Mouse (Mus musculus) R1 (cell line): ENCODE data around the gene Nif3l1.

Experiments
- DNase-seq: peaks from one replicate; pipeline ENCODE4 v3.0.0-alpha.2; 2018; ENCODE audit warnings: low read depth, low spot score

Nif3l1 gene

GRCm38 (mm10) chr1:58458175-58458574 lies 13.2 kb downstream of the Nif3l1 start:
- peak; percentile 79 for DNase-seq

DNA sequence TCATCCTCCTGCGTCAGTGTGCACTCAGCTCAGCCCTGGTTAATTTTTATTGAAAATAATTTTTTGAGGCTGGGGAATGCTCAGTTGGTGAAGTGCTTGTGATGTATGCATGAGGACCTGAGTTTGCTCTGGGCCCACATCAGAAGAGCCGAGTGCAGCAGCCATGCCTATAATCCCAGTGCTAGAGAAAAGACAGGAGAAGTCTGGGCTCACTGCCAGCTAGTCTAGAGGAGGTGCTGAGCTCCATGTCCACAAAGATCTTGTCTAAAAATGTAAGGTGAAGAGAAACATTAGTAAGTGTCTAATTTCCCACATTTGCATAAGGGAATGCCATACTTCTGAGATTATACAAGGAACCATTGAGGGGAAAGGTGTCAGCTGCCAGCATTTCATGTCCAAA lies 13.9 kb downstream of the Nif3l1 start:
- no peak for DNase-seq

DNA sequence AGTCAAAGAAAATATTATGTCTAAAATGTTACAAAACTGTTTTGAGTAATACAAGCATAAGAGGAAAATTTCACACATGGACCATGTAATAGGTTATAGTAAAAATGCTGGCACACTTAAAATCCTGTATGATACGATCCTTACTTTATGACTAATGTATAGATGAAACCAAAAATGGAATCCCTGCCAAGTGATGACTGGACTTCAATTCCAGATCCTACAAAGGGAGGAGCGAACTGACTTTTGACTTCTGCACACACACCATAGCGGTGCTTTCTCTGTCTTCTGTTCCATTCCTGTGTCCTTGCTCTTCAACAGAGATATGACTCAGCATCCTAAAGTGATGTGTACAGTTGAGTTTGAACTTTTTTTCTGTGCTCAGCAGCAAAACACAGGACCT lies 15.6 kb downstream of the Nif3l1 start:
- no peak for DNase-seq

GRCm38 (mm10) chr1:58463935-58464334 lies 19.0 kb downstream of the Nif3l1 start:
- no peak for DNase-seq

GRCm38 (mm10) chr1:58465042-58465441 lies 20.1 kb downstream of the Nif3l1 start:
- no peak for DNase-seq

- no peak for DNase-seq
Measured at GRCm38 (mm10) chr1:58465561-58465960, 20.6 kb downstream of the Nif3l1 start.

DNA sequence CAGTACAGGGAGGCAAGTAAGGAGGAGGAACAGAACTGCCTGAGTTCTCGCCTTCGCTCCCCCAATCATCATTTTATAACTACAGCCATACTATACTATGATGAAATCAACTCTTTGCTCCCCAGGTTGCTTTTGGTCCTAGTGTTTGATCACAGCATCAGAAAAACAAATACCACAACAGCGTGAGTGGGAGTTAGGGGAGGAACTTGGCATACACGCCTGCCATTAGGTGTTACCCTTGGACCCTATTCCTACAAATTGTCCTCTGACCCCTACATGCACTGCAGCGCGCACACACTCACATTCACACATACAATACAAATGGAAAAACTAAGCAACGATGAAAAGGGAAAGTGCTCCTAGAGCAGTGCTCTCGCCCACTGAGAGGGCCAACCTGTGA lies 30.7 kb downstream of the Nif3l1 start:
- DNase-seq: no peak

DNA sequence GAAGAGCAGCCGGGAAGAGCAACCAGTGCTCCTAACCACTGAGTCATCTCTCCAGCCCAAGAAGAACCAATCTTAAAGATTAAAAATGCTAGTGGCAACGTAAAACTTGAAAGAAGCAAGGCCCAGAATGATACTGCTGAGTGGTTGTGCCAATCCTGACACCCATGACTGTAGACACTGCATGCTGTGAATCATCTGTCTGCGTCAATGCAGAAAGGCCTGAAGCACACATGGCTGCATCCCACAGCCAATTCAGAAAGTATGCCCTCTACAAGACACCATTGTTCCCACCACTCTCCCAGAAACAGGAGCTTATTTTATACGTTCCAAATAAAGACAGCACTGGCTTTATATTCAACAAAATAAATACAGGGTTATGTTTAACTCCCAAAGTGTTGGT lies 37.7 kb downstream of the Nif3l1 start:
- DNase-seq: no peak

DNA sequence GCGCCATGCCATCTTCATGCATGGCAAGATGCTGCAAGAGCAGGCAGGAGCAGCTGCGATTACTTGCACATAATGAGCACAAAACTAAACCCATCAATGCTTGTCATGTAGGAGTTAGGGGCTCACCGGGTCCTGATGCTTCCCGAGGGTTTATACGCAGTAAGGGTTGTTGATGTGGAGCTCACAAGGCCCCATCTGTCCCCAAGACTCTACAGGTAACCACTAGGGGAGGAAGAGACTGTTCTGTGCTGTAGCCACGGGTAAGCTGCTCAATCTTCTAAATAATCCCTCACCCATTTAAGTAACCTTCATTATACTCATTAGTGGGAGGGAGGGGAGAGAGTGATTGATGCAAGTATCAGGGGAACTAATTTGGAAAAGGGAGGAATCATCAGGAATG lies 50.7 kb downstream of the Nif3l1 start:
- DNase-seq: no peak

DNA sequence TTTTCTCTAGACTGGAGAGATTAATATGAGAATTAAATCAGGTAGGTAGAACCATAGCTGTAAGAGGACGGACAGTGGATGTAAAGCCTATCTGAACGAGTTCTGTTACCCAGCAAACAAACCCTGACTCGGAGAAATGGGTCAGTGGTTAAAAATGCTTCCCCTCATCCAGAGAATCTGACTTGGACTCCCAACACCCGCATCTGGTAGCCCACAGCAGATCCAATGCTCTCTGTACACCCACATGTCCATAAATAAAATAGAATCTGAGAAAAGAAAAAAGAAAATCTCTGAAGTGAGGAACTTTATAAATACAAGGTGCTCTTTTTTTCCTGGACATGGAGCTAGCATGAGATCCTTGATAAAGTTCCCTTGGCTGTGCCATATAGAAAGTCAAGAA lies 52.7 kb downstream of the Nif3l1 start:
- no peak for DNase-seq

DNA sequence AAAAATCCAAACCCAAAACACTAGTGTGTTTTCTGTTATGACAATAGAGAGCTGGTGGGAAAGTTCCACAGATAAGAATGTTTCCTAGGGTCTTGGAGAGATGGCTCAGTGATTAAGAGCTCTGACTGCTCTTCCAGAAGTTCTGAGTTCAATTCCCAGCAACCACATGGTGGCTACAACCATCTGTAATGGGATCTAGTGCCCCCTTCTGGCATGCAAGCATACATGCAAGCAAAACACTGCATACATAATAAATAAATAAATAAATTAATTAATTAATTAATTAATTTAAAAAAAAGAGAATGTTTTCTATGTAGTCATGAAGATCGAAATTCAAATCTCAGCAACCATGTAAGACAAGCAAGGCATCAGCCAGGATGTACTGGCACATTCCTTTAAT lies 53.8 kb downstream of the Nif3l1 start:
- peak; percentile 55 for DNase-seq

- DNase-seq: no peak
Measured at GRCm38 (mm10) chr1:58503134-58503533, 58.2 kb downstream of the Nif3l1 start.

DNA sequence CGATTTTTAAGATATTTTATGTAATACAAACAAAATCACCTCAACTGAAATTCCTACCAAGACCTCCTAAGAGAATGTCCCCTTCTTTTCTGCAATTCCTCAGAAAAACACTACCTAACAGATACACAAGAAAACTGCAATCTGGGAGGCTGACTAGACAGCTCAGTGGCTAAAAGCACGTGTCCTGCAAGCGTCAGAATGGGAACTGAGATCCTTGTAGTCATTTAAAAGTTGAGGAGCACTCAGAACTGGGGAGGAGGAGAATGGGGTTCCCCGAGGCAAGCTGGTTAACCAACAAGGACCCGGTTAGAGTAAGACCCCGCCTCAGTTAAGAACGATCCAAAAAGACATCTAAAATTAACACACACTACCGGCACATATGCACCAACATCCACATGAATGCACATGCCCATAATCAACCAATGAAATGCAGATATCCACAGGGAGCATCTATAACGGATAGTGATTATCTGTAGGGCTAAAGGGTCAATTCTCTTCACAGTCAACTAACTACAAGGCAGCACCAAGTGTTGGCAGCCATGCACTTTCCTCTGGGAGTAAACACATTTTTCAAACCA lies 58.9 kb downstream of the Nif3l1 start:
- DNase-seq: peak; percentile 18

GRCm38 (mm10) chr1:58504577-58505254 lies 59.8 kb downstream of the Nif3l1 start, which contains the start of gene Orc2:
Gene Orc2, minus strand, starts transcription at chr1:58505109.
- peak; percentile 97 for DNase-seq

DNA sequence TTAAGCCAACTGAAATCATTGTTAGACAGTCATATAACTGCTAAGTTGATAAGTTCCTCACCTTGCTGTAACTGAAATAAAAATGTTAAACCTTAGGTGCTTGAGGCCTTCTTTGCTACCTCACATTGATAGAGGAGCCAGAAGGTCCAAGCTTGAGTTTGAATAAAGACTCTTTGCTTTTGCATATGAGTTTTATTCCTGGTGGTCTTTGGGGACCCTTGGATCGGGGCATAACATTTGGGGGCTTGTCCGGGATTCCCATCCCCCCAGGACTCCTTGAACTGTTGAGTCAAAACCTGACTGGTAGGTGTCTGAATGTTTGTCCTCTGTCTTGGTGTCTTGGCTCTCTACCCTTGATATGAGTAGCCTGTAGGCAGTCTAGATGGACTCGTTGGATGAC lies 62.3 kb downstream of the Nif3l1 start:
- DNase-seq: peak; percentile 30
